Mouse (Mus musculus) heart, postnatal 0 days (tissue): Measurements from ENCODE around the gene Slc1a3. TPM values are rescaled to one million over a fixed set of nuclear protein-coding genes. Genes with fewer than 3 reads are reported as not detected.

Experiments
- ATAC-seq: fragments of 200-750 bp; cut with Nextera tagmentation; 2 replicates; pipeline ENCODE4 v1.8.0; 2017; ENCODE audit warnings: low read depth, moderate number of reproducible peaks, moderate library complexity; ENCODE audit not compliant: insufficient read depth
- DNase-seq: peaks from one replicate; pipeline ENCODE4 v3.0.0-alpha.2; 2016; ENCODE audit warnings: low spot score
- H3K27ac ChIP-seq: fragments of 300-500 bp; sonication (generic); 2 replicates; pipeline ENCODE4 v1.5.1; 2014; ENCODE audit warnings: low read depth, mild to moderate bottlenecking
- H3K27me3 ChIP-seq: fragments of 300-500 bp; sonication (generic); 2 replicates; pipeline ENCODE4 v1.6.1; 2014; ENCODE audit warnings: low read length, mixed read lengths; ENCODE audit not compliant: control insufficient read depth, insufficient read depth
- H3K36me3 ChIP-seq: fragments of 300-500 bp; sonication (generic); replicated peaks from 2 replicates; pipeline ENCODE4 v1.6.1; 2014; ENCODE audit warnings: low read length, mixed read lengths; ENCODE audit not compliant: control insufficient read depth, insufficient read depth
- H3K4me1 ChIP-seq: fragments of 300-500 bp; sonication (generic); 2 replicates; pipeline ENCODE4 v1.6.1; 2014; ENCODE audit warnings: antibody characterized with exemption; ENCODE audit not compliant: control insufficient read depth, insufficient read depth
- H3K4me2 ChIP-seq: fragments of 300-500 bp; sonication (generic); 2 replicates; pipeline ENCODE4 v1.6.1; 2014; ENCODE audit warnings: low read depth, mild to moderate bottlenecking, low read length, moderate library complexity
- H3K4me3 ChIP-seq: fragments of 300-500 bp; sonication (generic); 2 replicates; pipeline ENCODE4 v1.5.1; 2014; ENCODE audit warnings: low read depth, low read length
- H3K9ac ChIP-seq: fragments of 300-500 bp; sonication (generic); replicated peaks from 2 replicates; pipeline ENCODE4 v1.6.1; 2014; ENCODE audit warnings: low read depth, low read length, mixed read lengths
- H3K9me3 ChIP-seq: fragments of 300-500 bp; sonication (generic); replicated peaks from 2 replicates; pipeline ENCODE4 v1.6.1; 2016; ENCODE audit warnings: low read length; ENCODE audit not compliant: control insufficient read depth
- CTCF ChIP-seq: IDR thresholded peaks from 2 replicates; pipeline ENCODE4 v1.5.1; 2016; ENCODE audit warnings: antibody characterized with exemption, control low read depth, low read depth
- EP300 ChIP-seq: IDR thresholded peaks from 2 replicates; pipeline ENCODE4 v1.6.1; 2016; ENCODE audit warnings: antibody characterized with exemption, low read depth
- WGBS: fragments of 180-500 bp; shearing (Covaris S2); extraction: QIAGEN DNeasy Blood & Tissue Kit; methylation state at CpG from one replicate; pipeline ENCODE4 v1.1.7; 2014; 5-methylcytosine and 5-hydroxymethylcytosine counted together
- polyA plus RNA-seq: library from polyadenylated mRNA; unstranded; fragments of >200 nt; fragmentation: Nextera tagmentation; extraction: Ambion mirVana; gene quantifications from 2 replicates; pipeline ENCODE4 v1.2.1, GENCODE M21; 2015
- total RNA-seq: library from RNA; depleted of rRNA; stranded (reverse); fragments of >200 nt; gene quantifications from 2 replicates; pipeline ENCODE4 v1.2.3, GENCODE M21; 2014; ENCODE audit warnings: low replicate concordance

Gene Slc1a3
- total and polyA plus RNA-seq, 2 experiments from 2014 or later: 1.3 to 1.8 TPM

DNA sequence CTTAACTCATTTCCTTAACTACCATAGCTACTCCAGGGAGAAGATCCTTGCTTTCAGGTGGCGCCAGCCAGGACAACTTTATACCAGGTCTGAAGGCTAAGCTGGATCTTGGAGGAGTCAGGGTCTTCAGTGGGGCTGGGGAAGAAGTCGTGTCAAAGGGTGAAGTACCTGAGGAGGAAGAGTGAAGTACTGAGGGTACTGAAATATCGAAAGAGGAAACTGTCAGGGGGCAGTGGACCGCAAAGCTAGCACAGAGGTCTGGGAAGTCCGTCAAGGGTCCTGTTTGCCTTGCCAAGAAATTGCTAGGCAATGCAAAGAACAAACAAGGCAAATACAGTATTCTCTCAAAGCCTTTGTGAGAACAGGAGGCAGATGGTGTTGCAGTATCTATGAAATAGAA, 29.6 kb downstream of the Slc1a3 start:
- Histone ChIP-seq H3K27ac (no peak overlapping the region), H3K27me3 (no peaks in the 10 kb centered on the region), H3K9me3 (no peaks in the 10 kb centered on the region), H3K4me1 (peaks cover 13% of the 10 kb centered on the region; the same call in 1 of the 2 replicates), H3K4me2 (no peak overlapping the region), H3K4me3 (no peak overlapping the region), H3K36me3 (no peaks in the 10 kb centered on the region), H3K9ac (no peak overlapping the region)
- DNase-seq (no peak), ATAC-seq (no peak)
- WGBS: 74% methylated on average over 5 of the region's 5 CpGs
- TF ChIP-seq EP300 (no peak), CTCF (no peak)

DNA sequence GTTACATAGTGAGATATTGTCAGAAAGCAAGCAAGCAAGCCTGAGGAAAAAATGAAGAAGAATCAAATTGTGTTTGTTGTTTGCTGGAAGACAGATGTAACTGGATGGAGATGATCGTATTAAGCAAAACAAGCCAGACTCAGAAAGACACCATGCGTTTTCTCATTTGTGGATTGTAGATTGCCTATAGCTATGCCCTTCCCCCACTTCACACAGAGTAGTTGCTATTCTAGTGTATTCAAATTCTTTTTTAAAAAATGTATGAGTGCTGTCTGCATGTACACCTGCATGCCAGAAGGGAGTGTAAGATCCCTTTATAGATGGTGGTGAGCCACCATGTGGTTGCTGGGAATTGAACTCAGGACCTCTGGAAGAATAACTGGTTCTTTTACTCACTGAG, 33.6 kb downstream of the Slc1a3 start:
- Histone ChIP-seq H3K27me3 (no peaks in the 10 kb centered on the region), H3K4me3 (no peak overlapping the region), H3K27ac (no peak overlapping the region), H3K9me3 (no peaks in the 10 kb centered on the region), H3K9ac (no peak overlapping the region), H3K36me3 (no peaks in the 10 kb centered on the region), H3K4me1 (peaks cover 20% of the 10 kb centered on the region; the same call in 1 of the 2 replicates), H3K4me2 (no peak overlapping the region)
- TF ChIP-seq EP300 (no peak), CTCF (no peak)
- 87% methylated on average over 2 of the region's 2 CpGs for WGBS
- DNase-seq (no peak), ATAC-seq (no peak)

DNA sequence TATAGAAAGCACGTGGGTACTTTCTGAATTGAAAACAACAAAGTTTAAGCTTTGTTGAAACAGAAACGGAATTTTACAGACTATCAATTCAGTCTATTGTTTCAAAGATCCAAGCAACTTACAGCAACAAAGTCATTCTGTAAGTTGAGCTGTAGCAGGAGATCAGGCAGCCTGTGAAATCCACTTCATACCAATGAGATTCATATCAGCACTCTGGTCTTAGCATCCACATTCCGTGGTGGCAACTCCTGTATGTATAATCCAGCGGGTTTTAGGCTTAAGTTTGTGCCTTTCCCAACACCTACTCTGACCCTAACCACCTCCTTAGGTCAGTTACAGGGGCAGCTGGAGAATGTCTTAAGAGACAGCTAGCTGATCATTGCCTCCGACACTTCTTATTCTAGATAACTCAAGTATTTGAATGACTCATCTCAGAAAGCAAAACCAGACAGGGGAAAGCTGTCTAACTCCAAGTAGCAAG, 34.3 kb downstream of the Slc1a3 start:
- H3K4me1 ChIP-seq: peaks cover 16% of the 10 kb centered on the region; the same call in 1 of the 2 replicates
- no peaks in the 10 kb centered on the region for H3K9me3 ChIP-seq
- ATAC-seq (no peak), DNase-seq (no peak)
- 22% methylated on average over 5 of the region's 5 CpGs for WGBS
- H3K27me3 ChIP-seq: no peaks in the 10 kb centered on the region
- no peak overlapping the region for H3K4me3 ChIP-seq
- no peaks in the 10 kb centered on the region for H3K36me3 ChIP-seq
- no peak overlapping the region for H3K4me2 ChIP-seq
- no peak for TF ChIP-seq CTCF
- no peak for TF ChIP-seq EP300
- H3K27ac ChIP-seq: no peak overlapping the region
- no peak overlapping the region for H3K9ac ChIP-seq

DNA sequence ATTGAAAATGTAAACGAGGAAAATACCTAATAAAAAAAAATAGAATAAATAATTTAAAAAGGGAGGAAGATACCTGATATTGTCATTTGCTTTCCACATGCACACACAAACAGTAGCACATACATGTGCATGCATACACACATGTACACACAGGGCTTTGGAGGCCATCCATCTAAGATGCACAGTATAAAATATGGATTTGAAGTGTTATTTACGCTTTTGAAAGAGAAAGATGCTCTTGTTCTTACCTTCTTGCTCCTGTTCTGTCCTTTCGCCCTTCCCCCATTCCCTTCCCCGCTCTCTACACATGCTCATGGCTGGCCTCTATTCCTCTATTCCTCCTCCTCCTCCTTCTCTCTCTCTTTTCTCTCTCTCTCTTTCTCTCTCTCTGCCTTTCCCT, 34.9 kb downstream of the Slc1a3 start:
- ATAC-seq: no peak
- Histone ChIP-seq H3K9me3 (no peaks in the 10 kb centered on the region), H3K36me3 (no peaks in the 10 kb centered on the region), H3K4me1 (peaks cover 16% of the 10 kb centered on the region; the same call in 1 of the 2 replicates), H3K4me2 (no peak overlapping the region), H3K9ac (no peak overlapping the region), H3K4me3 (no peak overlapping the region), H3K27ac (no peak overlapping the region), H3K27me3 (no peaks in the 10 kb centered on the region)
- WGBS: 85% methylated on average over 4 of the region's 4 CpGs
- DNase-seq: no peak
- TF ChIP-seq EP300 (no peak), CTCF (no peak)

DNA sequence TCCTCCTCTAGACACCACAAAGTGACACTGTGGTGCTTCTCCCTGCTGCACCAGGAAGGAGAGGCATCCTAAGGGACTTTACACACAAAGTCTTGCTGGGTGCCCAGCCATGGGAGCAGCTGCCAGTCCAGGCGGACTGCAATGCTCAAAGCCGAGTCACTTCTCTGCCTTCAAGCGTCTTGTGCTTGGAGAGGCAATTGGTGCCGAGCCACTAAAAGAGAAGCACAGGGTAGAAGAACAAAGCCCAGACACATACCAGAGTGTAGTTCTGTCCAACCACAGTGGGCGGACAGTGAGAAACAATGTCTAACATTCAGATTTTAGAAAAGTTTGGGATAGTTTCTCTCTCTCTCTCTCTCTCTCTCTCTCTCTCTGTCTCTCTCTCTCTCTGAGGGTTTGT, 38.0 kb downstream of the Slc1a3 start:
- Histone ChIP-seq H3K9ac (no peak overlapping the region), H3K27ac (peak overlapping the region; percentile 57), H3K9me3 (no peaks in the 10 kb centered on the region), H3K36me3 (no peaks in the 10 kb centered on the region), H3K4me1 (peaks cover 28% of the 10 kb centered on the region; the same call in 1 of the 2 replicates), H3K4me2 (no peak overlapping the region), H3K27me3 (no peaks in the 10 kb centered on the region), H3K4me3 (no peak overlapping the region)
- 35% methylated on average over 5 of the region's 5 CpGs for WGBS
- ATAC-seq (peak; percentile 45), DNase-seq (no peak)
- no peak for TF ChIP-seq EP300
- TF ChIP-seq CTCF: no peak

DNA sequence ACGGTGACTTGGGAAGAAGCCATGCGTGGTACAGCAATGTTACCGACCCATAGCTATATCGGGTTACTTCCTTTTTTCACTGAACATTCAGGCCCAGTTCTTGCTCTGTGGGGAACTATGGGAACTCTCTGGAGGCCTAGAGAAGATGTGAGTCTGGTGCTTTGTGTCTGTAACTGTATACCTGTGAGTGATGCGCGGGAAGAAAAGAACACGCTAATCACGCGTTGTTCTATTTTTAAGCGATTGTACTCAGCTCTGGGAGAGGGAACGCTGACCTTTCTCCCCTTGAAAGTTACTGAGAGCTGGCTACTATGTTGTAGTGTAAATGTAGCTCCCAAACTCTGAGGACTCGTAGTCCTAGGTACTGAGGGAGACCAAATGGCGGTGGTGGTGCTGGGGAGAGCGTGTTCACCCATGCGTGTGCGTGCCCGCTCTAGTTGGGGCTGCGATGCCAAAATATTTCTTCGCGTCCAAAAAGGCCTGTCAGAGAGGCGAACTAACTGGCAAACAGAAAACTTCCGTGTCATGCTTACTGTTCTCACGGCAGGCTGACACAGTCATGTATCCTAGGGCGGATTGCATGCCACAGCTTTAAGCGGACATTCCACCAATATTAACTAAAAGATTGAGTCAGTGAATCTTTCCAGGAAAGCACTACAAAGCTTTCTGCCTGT, 42.6 kb downstream of the Slc1a3 start:
- DNase-seq (peak; percentile 49), ATAC-seq (peak; percentile 64)
- Histone ChIP-seq H3K4me1 (peaks cover 31% of the 10 kb centered on the region; the same call in 1 of the 2 replicates), H3K4me3 (no peak overlapping the region), H3K36me3 (no peaks in the 10 kb centered on the region), H3K4me2 (no peak overlapping the region), H3K27me3 (no peaks in the 10 kb centered on the region), H3K27ac (peak overlapping the region; percentile 49), H3K9me3 (no peaks in the 10 kb centered on the region), H3K9ac (no peak overlapping the region)
- TF ChIP-seq EP300 (no peak), CTCF (no peak)
- 69% methylated on average over 25 of the region's 25 CpGs for WGBS
